In the genomic region with DNA sequence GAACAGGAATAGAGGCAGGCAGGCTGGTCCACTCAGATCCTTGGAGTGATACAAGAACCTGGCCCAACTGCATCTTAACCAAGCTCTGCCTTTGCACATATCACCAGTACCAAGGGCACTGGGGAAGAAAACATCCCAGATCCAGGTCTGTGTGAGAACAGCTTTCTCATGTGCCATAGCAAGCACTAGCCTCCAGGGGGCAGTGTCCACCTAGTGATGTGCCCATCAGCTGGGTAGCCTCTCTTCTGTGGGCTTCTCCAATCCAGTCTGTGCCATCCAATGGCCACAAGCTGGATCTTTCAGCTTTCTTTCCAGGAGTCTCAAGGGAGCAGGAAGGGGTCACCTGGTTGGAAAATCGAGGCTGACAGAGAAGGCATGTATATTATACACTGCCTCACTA, we compare ENCODE assay signal across 8 mouse cellular contexts. TPM values are rescaled to one million over a fixed set of nuclear protein-coding genes. Genes with fewer than 3 reads are reported as not detected.
DNase-seq lines count a peak whose midpoint lies in the region; ATAC-seq and TF ChIP-seq lines count a peak whose summit lies in the region.

No protein-coding gene starts in this region.

- H3K4me3 ChIP-seq in midbrain, embryonic 10.5 days, result no peak overlapping the region
- no peak overlapping the region for H3K4me3 ChIP-seq in midbrain, embryonic 15.5 days
- H3K4me3 ChIP-seq in forebrain, embryonic 15.5 days, result no peak overlapping the region
- H3K4me3 ChIP-seq in intestine, embryonic 16.5 days (ENCODE audit: low read length), result no peak overlapping the region
- H3K4me3 ChIP-seq in limb, embryonic 11.5 days (ENCODE audit: low read depth, low read length), result no peak overlapping the region
- no peak overlapping the region for H3K4me3 ChIP-seq in midbrain, postnatal 0 days (ENCODE audit: low read depth, low read length)

- H3K36me3 ChIP-seq in midbrain, embryonic 10.5 days, result no peaks in the 10 kb centered on the region
- no peaks in the 10 kb centered on the region for H3K36me3 ChIP-seq in midbrain, embryonic 15.5 days (replicated peaks)
- no peaks in the 10 kb centered on the region for H3K36me3 ChIP-seq in forebrain, embryonic 15.5 days
- no peaks in the 10 kb centered on the region for H3K36me3 ChIP-seq in intestine, embryonic 16.5 days (ENCODE audit: control insufficient read depth, insufficient read depth, low read length)
- no peaks in the 10 kb centered on the region for H3K36me3 ChIP-seq in limb, embryonic 11.5 days (ENCODE audit: control insufficient read depth, insufficient read depth, low read length)
- no peaks in the 10 kb centered on the region for H3K36me3 ChIP-seq in midbrain, postnatal 0 days (ENCODE audit: insufficient read depth, low read length)

- H3K4me1 ChIP-seq in midbrain, embryonic 10.5 days, result no peaks in the 10 kb centered on the region
- H3K4me1 ChIP-seq in midbrain, embryonic 15.5 days, result no peaks in the 10 kb centered on the region
- H3K4me1 ChIP-seq in forebrain, embryonic 15.5 days, result no peaks in the 10 kb centered on the region
- H3K4me1 ChIP-seq in intestine, embryonic 16.5 days (ENCODE audit: control insufficient read depth, insufficient read depth, low read length), result peaks cover 17% of the 10 kb centered on the region
- no peaks in the 10 kb centered on the region for H3K4me1 ChIP-seq in limb, embryonic 11.5 days (ENCODE audit: control insufficient read depth, insufficient read depth, low read length)
- H3K4me1 ChIP-seq in midbrain, postnatal 0 days (ENCODE audit: insufficient read depth, low read length), result no peaks in the 10 kb centered on the region

- no peak overlapping the region for H3K9ac ChIP-seq in midbrain, embryonic 15.5 days
- H3K9ac ChIP-seq in forebrain, embryonic 15.5 days (replicated peaks), result no peak overlapping the region
- no peak overlapping the region for H3K9ac ChIP-seq in intestine, embryonic 16.5 days (ENCODE audit: low read depth, low read length)
- H3K9ac ChIP-seq in limb, embryonic 11.5 days (ENCODE audit: low read length), result no peak overlapping the region
- H3K9ac ChIP-seq in midbrain, postnatal 0 days (replicated peaks; ENCODE audit: low read length, poor library complexity, severe bottlenecking), result no peak overlapping the region

- no peak overlapping the region for H3K27ac ChIP-seq in midbrain, embryonic 10.5 days (replicated peaks)
- no peak overlapping the region for H3K27ac ChIP-seq in midbrain, embryonic 15.5 days
- no peak overlapping the region for H3K27ac ChIP-seq in forebrain, embryonic 15.5 days (replicated peaks)
- H3K27ac ChIP-seq in intestine, embryonic 16.5 days (ENCODE audit: low read length), result no peak overlapping the region
- H3K27ac ChIP-seq in limb, embryonic 11.5 days (replicated peaks; ENCODE audit: low read depth, low read length), result no peak overlapping the region
- H3K27ac ChIP-seq in midbrain, postnatal 0 days (ENCODE audit: low read depth, low read length), result no peak overlapping the region

- 0% methylated on average over 1 of the region's 1 CpGs for WGBS in midbrain, embryonic 10.5 days
- whole genome bisulfite sequencing in midbrain, embryonic 15.5 days, result 3% methylated on average over 1 of the region's 1 CpGs
- WGBS in forebrain, embryonic 15.5 days, result 4% methylated on average over 1 of the region's 1 CpGs
- WGBS in intestine, embryonic 16.5 days, result 0% methylated on average over 1 of the region's 1 CpGs
- WGBS in limb, embryonic 11.5 days, result 0% methylated on average over 1 of the region's 1 CpGs
- 4% methylated on average over 1 of the region's 1 CpGs for WGBS in midbrain, postnatal 0 days

- H3K27me3 ChIP-seq in midbrain, embryonic 10.5 days (ENCODE audit: low read depth, poor library complexity, severe bottlenecking), result 0 out of 2 replicates have a peak, but pooled peaks cover 4% of the 10 kb centered on the region
- no peaks in the 10 kb centered on the region for H3K27me3 ChIP-seq in midbrain, embryonic 15.5 days (replicated peaks)
- no peaks in the 10 kb centered on the region for H3K27me3 ChIP-seq in forebrain, embryonic 15.5 days
- H3K27me3 ChIP-seq in intestine, embryonic 16.5 days (replicated peaks; ENCODE audit: control insufficient read depth, insufficient read depth, low read length), result no peaks in the 10 kb centered on the region
- no peaks in the 10 kb centered on the region for H3K27me3 ChIP-seq in limb, embryonic 11.5 days (ENCODE audit: control insufficient read depth, insufficient read depth, low read length)
- H3K27me3 ChIP-seq in midbrain, postnatal 0 days (ENCODE audit: insufficient read depth, low read length), result no peaks in the 10 kb centered on the region

- ATAC-seq in midbrain, embryonic 15.5 days (replicated peaks), result no peak
- ATAC-seq in forebrain, embryonic 15.5 days (replicated peaks), result 0 out of 2 replicates have a peak, but pooled peaks have one; percentile 48
- ATAC-seq in intestine, embryonic 16.5 days, result peak; percentile 27; the same call in 1 of the 2 replicates
- no peak for ATAC-seq in limb, embryonic 11.5 days (ENCODE audit: insufficient number of reproducible peaks, low FRiP score, low TSS enrichment, low read depth)
- no peak for ATAC-seq in midbrain, postnatal 0 days (ENCODE audit: low FRiP score)

- peak; percentile 85 for TF ChIP-seq CTCF in midbrain, postnatal 0 days (IDR thresholded peaks at IDR 0.05)

- H3K9me3 ChIP-seq in midbrain, embryonic 10.5 days (replicated peaks), result no peaks in the 10 kb centered on the region
- no peaks in the 10 kb centered on the region for H3K9me3 ChIP-seq in midbrain, embryonic 15.5 days
- no peaks in the 10 kb centered on the region for H3K9me3 ChIP-seq in forebrain, embryonic 15.5 days
- no peaks in the 10 kb centered on the region for H3K9me3 ChIP-seq in intestine, embryonic 16.5 days (ENCODE audit: control insufficient read depth, low read length)
- H3K9me3 ChIP-seq in limb, embryonic 11.5 days (ENCODE audit: control insufficient read depth, low read length), result no peaks in the 10 kb centered on the region
- no peaks in the 10 kb centered on the region for H3K9me3 ChIP-seq in midbrain, postnatal 0 days (ENCODE audit: low read length)

- peak; percentile 77 for DNase-seq in midbrain, embryonic 10.5 days (ENCODE audit: low spot score)
- peak; percentile 53 for DNase-seq in c-Kit-positive CD71-positive TER-119-negative erythroid progenitor cells, embryonic 14.5 days (ENCODE audit: low read depth)
- peak; percentile 81 for DNase-seq in limb, embryonic 11.5 days (ENCODE audit: low spot score)
- DNase-seq in midbrain, postnatal 0 days (ENCODE audit: low spot score), result peak; percentile 74
- DNase-seq in spleen, postnatal 4 days (ENCODE audit: low spot score in 2 of 2), result peak; percentile 67 to 88

- H3K4me2 ChIP-seq in midbrain, embryonic 15.5 days, result no peak overlapping the region
- H3K4me2 ChIP-seq in forebrain, embryonic 15.5 days (replicated peaks), result no peak overlapping the region
- no peak overlapping the region for H3K4me2 ChIP-seq in intestine, embryonic 16.5 days (ENCODE audit: low read depth, low read length)
- no peak overlapping the region for H3K4me2 ChIP-seq in limb, embryonic 11.5 days (ENCODE audit: low read depth, severe bottlenecking)
- no peak overlapping the region for H3K4me2 ChIP-seq in midbrain, postnatal 0 days (ENCODE audit: low read depth, low read length, poor library complexity, severe bottlenecking)

RNA-seq across cellular contexts. Expression of a gene that starts 5.7 kb away (rescaled TPM):
- polyA plus RNA-seq in midbrain, embryonic 10.5 days (2016; fragmentation: Nextera tagmentation; extraction: Ambion mirVana), result 0.56 TPM in 1 of 2 replicates, not detected in the other
- 0.89 TPM in 1 of 2 replicates, not detected in the other for polyA plus RNA-seq in midbrain, embryonic 15.5 days (2015; fragmentation: Nextera tagmentation; extraction: Ambion mirVana)
- polyA plus RNA-seq in forebrain, embryonic 15.5 days (2015; fragmentation: Nextera tagmentation; extraction: Ambion mirVana), result 0.79 TPM in 1 of 2 replicates, not detected in the other
- polyA plus RNA-seq in intestine, embryonic 16.5 days (2015; fragmentation: Nextera tagmentation; extraction: Ambion mirVana), result 0.66 TPM in 1 of 2 replicates, not detected in the other
- 0.65 TPM in 1 of 2 replicates, not detected in the other for polyA plus RNA-seq in limb, embryonic 11.5 days (2014; fragmentation: Nextera tagmentation; extraction: Ambion mirVana)
- total RNA-seq in midbrain, postnatal 0 days (2014; rRNA removed), result not detected in 2 replicates
- polyA plus RNA-seq in midbrain, postnatal 0 days (2015; fragmentation: Nextera tagmentation; extraction: Ambion mirVana), result not detected in 2 replicates

RNA-seq across cellular contexts. Expression of a gene that starts 13.3 kb away (rescaled TPM):
- not detected in 2 replicates for polyA plus RNA-seq in midbrain, embryonic 10.5 days (2016; fragmentation: Nextera tagmentation; extraction: Ambion mirVana)
- 0.15 and 0.21 TPM in 2 replicates for polyA plus RNA-seq in midbrain, embryonic 15.5 days (2015; fragmentation: Nextera tagmentation; extraction: Ambion mirVana)
- polyA plus RNA-seq in forebrain, embryonic 15.5 days (2015; fragmentation: Nextera tagmentation; extraction: Ambion mirVana), result not detected in 2 replicates
- 0.56 and 0.70 TPM in 2 replicates for polyA plus RNA-seq in intestine, embryonic 16.5 days (2015; fragmentation: Nextera tagmentation; extraction: Ambion mirVana)
- not detected in 2 replicates for polyA plus RNA-seq in limb, embryonic 11.5 days (2014; fragmentation: Nextera tagmentation; extraction: Ambion mirVana)
- 0.60 and 1.7 TPM in 2 replicates for total RNA-seq in midbrain, postnatal 0 days (2014; rRNA removed)
- 0.21 and 0.65 TPM in 2 replicates for polyA plus RNA-seq in midbrain, postnatal 0 days (2015; fragmentation: Nextera tagmentation; extraction: Ambion mirVana)

RNA-seq across cellular contexts. Expression of a gene that starts 22.5 kb away (rescaled TPM):
- polyA plus RNA-seq in midbrain, embryonic 10.5 days (2016; fragmentation: Nextera tagmentation; extraction: Ambion mirVana), result 48.1 and 48.6 TPM in 2 replicates
- polyA plus RNA-seq in midbrain, embryonic 15.5 days (2015; fragmentation: Nextera tagmentation; extraction: Ambion mirVana), result 40.2 and 40.9 TPM in 2 replicates
- polyA plus RNA-seq in forebrain, embryonic 15.5 days (2015; fragmentation: Nextera tagmentation; extraction: Ambion mirVana), result 28.2 and 31.6 TPM in 2 replicates
- 60.0 and 64.5 TPM in 2 replicates for polyA plus RNA-seq in intestine, embryonic 16.5 days (2015; fragmentation: Nextera tagmentation; extraction: Ambion mirVana)
- polyA plus RNA-seq in limb, embryonic 11.5 days (2014; fragmentation: Nextera tagmentation; extraction: Ambion mirVana), result 42.7 and 45.4 TPM in 2 replicates
- total RNA-seq in midbrain, postnatal 0 days (2014; rRNA removed), result 37.4 and 44.8 TPM in 2 replicates
- polyA plus RNA-seq in midbrain, postnatal 0 days (2015; fragmentation: Nextera tagmentation; extraction: Ambion mirVana), result 32.1 and 37.5 TPM in 2 replicates

RNA-seq across cellular contexts. Expression of a gene that starts 23.5 kb away (rescaled TPM):
- 54.2 and 62.4 TPM in 2 replicates for polyA plus RNA-seq in midbrain, embryonic 10.5 days (2016; fragmentation: Nextera tagmentation; extraction: Ambion mirVana)
- 39.4 and 39.8 TPM in 2 replicates for polyA plus RNA-seq in midbrain, embryonic 15.5 days (2015; fragmentation: Nextera tagmentation; extraction: Ambion mirVana)
- polyA plus RNA-seq in forebrain, embryonic 15.5 days (2015; fragmentation: Nextera tagmentation; extraction: Ambion mirVana), result 40.6 and 41.7 TPM in 2 replicates
- polyA plus RNA-seq in intestine, embryonic 16.5 days (2015; fragmentation: Nextera tagmentation; extraction: Ambion mirVana), result 37.5 and 38.0 TPM in 2 replicates
- polyA plus RNA-seq in limb, embryonic 11.5 days (2014; fragmentation: Nextera tagmentation; extraction: Ambion mirVana), result 32.2 and 36.1 TPM in 2 replicates
- 36.7 and 50.7 TPM in 2 replicates for total RNA-seq in midbrain, postnatal 0 days (2014; rRNA removed)
- 25.7 and 32.0 TPM in 2 replicates for polyA plus RNA-seq in midbrain, postnatal 0 days (2015; fragmentation: Nextera tagmentation; extraction: Ambion mirVana)

RNA-seq across cellular contexts. Expression of a gene that starts 37.6 kb away (rescaled TPM):
- polyA plus RNA-seq in midbrain, embryonic 10.5 days (2016; fragmentation: Nextera tagmentation; extraction: Ambion mirVana), result 16.9 and 18.1 TPM in 2 replicates
- 45.9 and 50.9 TPM in 2 replicates for polyA plus RNA-seq in midbrain, embryonic 15.5 days (2015; fragmentation: Nextera tagmentation; extraction: Ambion mirVana)
- 30.1 and 31.8 TPM in 2 replicates for polyA plus RNA-seq in forebrain, embryonic 15.5 days (2015; fragmentation: Nextera tagmentation; extraction: Ambion mirVana)
- 43.0 and 57.6 TPM in 2 replicates for polyA plus RNA-seq in intestine, embryonic 16.5 days (2015; fragmentation: Nextera tagmentation; extraction: Ambion mirVana)
- 9.0 and 11.6 TPM in 2 replicates for polyA plus RNA-seq in limb, embryonic 11.5 days (2014; fragmentation: Nextera tagmentation; extraction: Ambion mirVana)
- 111 and 128 TPM in 2 replicates for total RNA-seq in midbrain, postnatal 0 days (2014; rRNA removed)
- 48.5 and 50.2 TPM in 2 replicates for polyA plus RNA-seq in midbrain, postnatal 0 days (2015; fragmentation: Nextera tagmentation; extraction: Ambion mirVana)

Comparison
In these comparisons a context has a peak if more than half of its experiments do, and no peak if none do; other contexts are left out.
1. ATAC-seq: peak in forebrain, embryonic 15.5 days (single experiment) and intestine, embryonic 16.5 days (single experiment); none in midbrain, embryonic 15.5 days (single experiment), limb, embryonic 11.5 days (single experiment) and midbrain, postnatal 0 days (single experiment).
2. Peak in every context shown above with its lines, with median percentiles within 50 percentile points of each other: DNase-seq.